Mouse (Mus musculus): ENCODE data around the gene Pi4kb. TPM values are rescaled to one million over a fixed set of nuclear protein-coding genes. Genes with fewer than 3 reads are reported as not detected.

The Pi4kb gene
- total and polyA plus RNA-seq, 3 experiments = 24.0 to 39.2 (median 30.7) TPM

DNA sequence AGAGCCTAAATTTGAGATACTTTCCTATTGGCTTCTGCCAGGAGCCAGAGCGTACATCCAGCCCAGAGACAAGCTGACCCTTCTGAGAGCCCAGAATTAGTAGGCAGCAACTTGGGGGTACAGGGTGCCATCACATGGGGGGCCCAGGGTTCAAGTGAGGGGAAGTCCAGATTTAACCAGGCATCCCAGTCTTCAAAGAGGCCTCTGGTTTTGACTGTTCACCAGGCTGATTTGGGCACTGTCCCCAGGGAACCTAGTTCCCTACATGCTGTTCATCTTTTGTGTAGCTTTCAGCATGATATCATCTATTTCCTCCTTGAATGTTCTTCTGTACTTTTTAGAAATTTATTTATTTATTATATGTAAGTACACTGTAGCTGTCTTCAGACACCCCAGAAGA lies 9.5 kb upstream of the Pi4kb start:
- H3K36me3 ChIP-seq (replicated peaks in 1 of 2; ENCODE audit: control insufficient read depth in 1 of 2, insufficient read depth in 1 of 2, low read length in 1 of 2) = peaks cover 0 to 24% of the 10 kb centered on the region in 2 experiments
- no peak overlapping the region for H3K4me3 ChIP-seq (replicated peaks in 1 of 3; ENCODE audit: low read depth in 2 of 3, low read length in 2 of 3, poor library complexity in 1 of 3)
- in situ Hi-C loops (cut with MboI; ENCODE audit: low pct_ligation_motif_present, low pct_unique_long_range_greater_than_20kb, low sequenced_read_pairs) = no loop called here
- no peak overlapping the region for H3K9ac ChIP-seq (ENCODE audit: insufficient read depth, low read depth)
- no peak for TF ChIP-seq ZC3H11A (IDR thresholded peaks at IDR 0.05; ENCODE audit: low read depth, low read length)
- TF ChIP-seq MYC (IDR thresholded peaks at IDR 0.05; ENCODE audit: low read depth, low read length) = peak; percentile 57; the same call in 1 of the 2 replicates
- 0 out of 2 replicates have a peak, but pooled peaks have one; percentile 22 for TF ChIP-seq RCOR1 (conservative IDR thresholded peaks at IDR 0.05; ENCODE audit: low read depth, low read length)
- TF ChIP-seq IRF4 (IDR thresholded peaks at IDR 0.05; ENCODE audit: low read depth, low read length) = peak; percentile 76
- TF ChIP-seq BHLHE40 (IDR thresholded peaks at IDR 0.05; ENCODE audit: low read depth, low read length) = peak; percentile 38; the same call in 1 of the 2 replicates
- TF ChIP-seq SIN3A (IDR thresholded peaks at IDR 0.05; ENCODE audit: low read length) = no peak
- TF ChIP-seq JUND (conservative IDR thresholded peaks at IDR 0.05; ENCODE audit: low read depth, low read length) = peak; percentile 68
- TF ChIP-seq HCFC1 (IDR thresholded peaks at IDR 0.05; ENCODE audit: low read depth, low read length) = no peak
- TF ChIP-seq EP300 (IDR thresholded peaks at IDR 0.05; ENCODE audit: low read length) = peak; percentile 79
- peak; percentile 25; the same call in 1 of the 2 replicates for TF ChIP-seq JUN (IDR thresholded peaks at IDR 0.05; ENCODE audit: insufficient read depth, low read depth, low read length)
- TF ChIP-seq ETS1 (conservative IDR thresholded peaks at IDR 0.05; ENCODE audit: low read depth, low read length) = peak; percentile 43
- peak; percentile 71; the same call in 1 of the 2 replicates for TF ChIP-seq MEF2A (IDR thresholded peaks at IDR 0.05; ENCODE audit: borderline replicate concordance, low read depth, low read length)
- H3K9me3 ChIP-seq (replicated peaks; ENCODE audit: low read length) = no peaks in the 10 kb centered on the region
- peaks cover 14 to 44% of the 10 kb centered on the region in 2 experiments for H3K4me1 ChIP-seq (ENCODE audit: control insufficient read depth in 1 of 2, insufficient read depth in 2 of 2)
- H3K79me2 ChIP-seq (replicated peaks; ENCODE audit: control insufficient read depth, extremely low read depth, insufficient read depth, poor library complexity, severe bottlenecking) = no peaks in the 10 kb centered on the region
- H3K4me2 ChIP-seq (ENCODE audit: insufficient read depth, low read depth, poor library complexity, severe bottlenecking) = no peak overlapping the region
- DNase-seq (ENCODE audit: extremely low read depth) = peak; percentile 80
- peak overlapping the region; percentile 8; the same call in 1 of the 2 replicates for H3K27ac ChIP-seq (ENCODE audit: insufficient read depth, low read depth)
- dilution Hi-C loops (cut with MboI; ENCODE audit: extremely low pct_ligation_motif_present, extremely low pct_unique_long_range_greater_than_20kb, low sequenced_read_pairs) = no loop called here
- no peaks in the 10 kb centered on the region for H3K27me3 ChIP-seq (replicated peaks)

- Histone ChIP-seq H3K36me3 (replicated peaks in 1 of 2; ENCODE audit: control insufficient read depth in 1 of 2, insufficient read depth in 1 of 2, low read length in 1 of 2) (peaks cover 0 to 25% of the 10 kb centered on the region in 2 experiments), H3K4me3 (replicated peaks in 1 of 3; ENCODE audit: low read depth in 2 of 3, low read length in 2 of 3, poor library complexity in 1 of 3) (peak overlapping the region in 1 of 3 experiments; percentile 14), H3K9ac (ENCODE audit: insufficient read depth, low read depth) (no peak overlapping the region), H3K9me3 (replicated peaks; ENCODE audit: low read length) (no peaks in the 10 kb centered on the region), H3K4me2 (ENCODE audit: insufficient read depth, low read depth, poor library complexity, severe bottlenecking) (peak overlapping the region; percentile 24; the same call in 1 of the 2 replicates), H3K27ac (ENCODE audit: insufficient read depth, low read depth) (peak overlapping the region; percentile 57), H3K27me3 (replicated peaks) (no peaks in the 10 kb centered on the region), H3K4me1 (ENCODE audit: control insufficient read depth in 1 of 2, insufficient read depth in 2 of 2) (peaks cover 14 to 40% of the 10 kb centered on the region in 2 experiments), H3K79me2 (replicated peaks; ENCODE audit: control insufficient read depth, extremely low read depth, insufficient read depth, poor library complexity, severe bottlenecking) (no peaks in the 10 kb centered on the region)
- TF ChIP-seq POLR2AphosphoS2 (IDR thresholded peaks at IDR 0.05; ENCODE audit: low read depth, low read length) (no peak), E2F4 (IDR thresholded peaks at IDR 0.05; ENCODE audit: insufficient replicate concordance, low read depth, low read length) (no peak), CHD1 (IDR thresholded peaks at IDR 0.05; ENCODE audit: low read depth, low read length) (no peak), POLR2A (IDR thresholded peaks at IDR 0.05; ENCODE audit: low read depth, low read length) (no peak), ZMIZ1 (IDR thresholded peaks at IDR 0.05; ENCODE audit: low read depth, low read length) (no peak), MYC (IDR thresholded peaks at IDR 0.05; ENCODE audit: low read depth, low read length) (peak; percentile 67; the same call in 1 of the 2 replicates), MAX (IDR thresholded peaks at IDR 0.05; ENCODE audit: low read length) (0 out of 2 replicates have a peak, but pooled peaks have one; percentile 48), MXI1 (IDR thresholded peaks at IDR 0.05; ENCODE audit: low read depth, low read length) (no peak)
- in situ Hi-C loops (cut with MboI; ENCODE audit: low pct_ligation_motif_present, low pct_unique_long_range_greater_than_20kb, low sequenced_read_pairs) = no loop called here
- dilution Hi-C loops (cut with MboI; ENCODE audit: extremely low pct_ligation_motif_present, extremely low pct_unique_long_range_greater_than_20kb, low sequenced_read_pairs) = no loop called here
- DNase-seq (ENCODE audit: extremely low read depth) = no peak
Observed at GRCm38 (mm10) chr3:94965878-94966277, 8.7 kb upstream of the Pi4kb start.

Measured in CH12.LX (cell line).